Mouse (Mus musculus) layer of hippocampus, postnatal 36 days (tissue): ENCODE results near the gene Olfr164. TPM values are rescaled to one million over a fixed set of nuclear protein-coding genes. Genes with fewer than 3 reads are reported as not detected.

Source experiments
- DNase-seq, 2 experiments: peaks; one replicate each; pipeline ENCODE4 v3.0.0; 2022
- microRNA-seq, 2 experiments: library from miRNA; unstranded; fragments of <30 nt; microRNA quantifications; one replicate each; pipeline ENCODE4 v1.2.0; 2021
- total RNA-seq, 2 experiments: library from RNA; stranded (reverse); gene quantifications; 2 replicates each; pipeline ENCODE4 v1.2.3; 2021

The Olfr164 gene
- total RNA-seq, result not detected

DNA sequence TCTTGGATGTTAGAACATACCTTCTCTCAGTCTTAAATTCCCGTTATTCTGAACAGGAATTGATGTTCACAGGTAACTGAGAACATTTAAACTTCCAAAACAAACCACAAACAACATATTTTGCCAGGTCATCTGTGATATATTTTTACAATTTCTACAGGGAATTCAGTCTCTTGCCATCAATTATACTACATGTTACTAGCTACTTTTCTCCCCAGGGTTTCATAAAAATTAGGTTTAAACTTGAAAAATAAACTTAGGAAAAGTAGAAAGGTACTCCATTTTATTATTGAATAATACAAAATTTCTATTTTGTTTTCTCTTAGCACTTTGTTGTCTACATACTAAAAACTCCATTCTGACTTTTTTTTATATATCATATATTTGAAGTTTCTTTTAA lies at the start of gene Olfr164:
Gene Olfr164, minus strand, starts transcription at position 101 of the 400 bp plus-strand sequence.
- DNase-seq, result no peak

DNA sequence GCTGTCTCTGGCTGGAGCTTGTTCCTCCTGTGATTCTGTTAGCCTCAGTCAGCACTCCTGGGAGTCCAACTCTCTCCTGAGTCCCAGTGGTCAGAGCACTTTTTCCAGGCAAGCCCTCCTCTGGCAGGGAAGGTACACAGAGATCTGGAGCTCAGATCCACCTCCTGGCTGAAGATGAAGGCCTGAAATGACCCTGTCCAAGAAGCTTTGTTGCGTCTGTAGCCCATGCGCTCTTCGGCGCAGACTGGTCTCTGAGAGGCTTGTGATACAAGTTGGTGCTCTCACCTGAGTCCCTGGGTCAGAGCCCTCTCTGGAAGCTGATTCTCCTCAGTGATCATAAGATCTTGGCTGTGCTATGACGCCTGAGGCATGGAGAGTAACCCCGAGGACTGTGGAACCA lies 35.2 kb upstream of the Olfr164 start:
- DNase-seq, result no peak

DNA sequence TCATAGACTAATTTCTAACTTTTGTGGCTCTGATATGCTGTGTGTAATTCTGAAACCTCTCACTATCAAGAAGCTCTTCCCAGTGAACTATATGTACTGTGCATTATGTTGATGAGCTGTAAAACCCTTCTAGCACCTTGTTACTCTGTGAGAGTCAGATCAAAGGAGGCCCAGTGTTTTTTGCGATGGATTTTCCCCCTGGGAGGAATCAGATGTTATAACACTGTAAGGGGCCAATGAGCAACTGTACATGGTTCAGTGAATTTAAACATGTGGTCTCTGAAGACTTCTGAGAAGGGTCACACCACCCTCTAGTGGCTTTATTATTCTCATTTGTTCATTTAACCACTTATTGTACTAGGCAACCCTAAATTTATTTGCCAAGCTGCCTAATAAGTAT lies 50.6 kb downstream of the Olfr164 start:
- no peak for DNase-seq

DNA sequence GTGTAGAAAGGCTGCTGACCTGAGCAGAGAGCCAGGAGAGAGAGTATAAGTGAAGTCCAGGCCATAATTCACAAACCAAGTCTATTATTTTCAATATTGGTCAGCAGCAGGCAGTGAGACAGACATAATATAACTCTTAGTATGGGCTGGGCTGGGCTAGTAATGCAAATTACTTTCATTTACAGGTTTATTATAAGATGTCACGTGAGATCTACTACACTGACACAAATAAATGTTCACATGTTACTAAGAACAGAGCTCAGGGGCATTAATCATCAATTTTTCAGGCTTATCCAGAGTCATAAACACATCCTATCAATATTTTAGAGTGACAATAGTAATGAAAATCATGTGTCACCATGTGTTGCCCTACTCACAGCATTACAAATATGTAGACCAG lies 53.1 kb downstream of the Olfr164 start:
- no peak for DNase-seq

DNA sequence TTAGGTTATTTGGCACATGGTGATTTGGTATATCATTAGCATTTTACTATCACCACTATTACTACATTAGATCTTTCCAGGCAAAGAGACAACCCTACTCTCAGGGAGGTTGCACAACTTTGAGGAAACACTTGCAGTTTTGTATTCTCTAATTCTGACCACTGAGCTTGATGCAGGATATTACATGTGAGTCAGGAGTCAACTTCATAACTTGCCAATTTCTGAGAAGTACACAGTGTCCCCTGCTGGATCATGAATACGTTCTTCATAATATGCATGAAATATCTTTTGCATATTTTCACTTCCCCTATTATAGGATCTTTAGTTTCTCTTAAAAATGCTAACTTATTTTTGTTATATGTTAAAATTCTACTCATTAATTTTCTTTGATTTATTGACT lies 68.0 kb downstream of the Olfr164 start:
- no peak for DNase-seq

DNA sequence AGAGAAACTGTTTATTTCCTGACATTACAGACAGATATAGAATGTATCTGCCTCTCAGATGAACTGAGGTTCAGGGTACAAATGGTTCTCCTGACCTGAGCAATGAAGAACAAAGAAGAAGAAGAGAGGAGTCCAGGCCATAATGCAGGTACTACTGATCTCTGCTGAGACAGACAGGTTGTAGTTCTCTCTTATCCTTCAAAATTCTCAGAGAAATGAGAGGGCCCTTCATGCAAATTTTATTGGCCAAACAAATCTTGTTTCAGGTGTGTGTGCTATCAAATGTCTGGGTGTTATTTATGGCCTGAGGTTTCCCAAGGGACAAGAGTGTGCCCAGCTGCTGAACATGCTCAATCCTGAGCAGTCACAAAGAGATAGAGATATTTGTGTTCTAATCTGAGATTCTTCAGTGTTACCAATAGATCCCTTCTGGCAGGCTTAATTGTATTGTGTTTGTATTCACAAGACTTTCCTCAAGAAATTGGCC lies 72.3 kb downstream of the Olfr164 start:
- no peak for DNase-seq

DNA sequence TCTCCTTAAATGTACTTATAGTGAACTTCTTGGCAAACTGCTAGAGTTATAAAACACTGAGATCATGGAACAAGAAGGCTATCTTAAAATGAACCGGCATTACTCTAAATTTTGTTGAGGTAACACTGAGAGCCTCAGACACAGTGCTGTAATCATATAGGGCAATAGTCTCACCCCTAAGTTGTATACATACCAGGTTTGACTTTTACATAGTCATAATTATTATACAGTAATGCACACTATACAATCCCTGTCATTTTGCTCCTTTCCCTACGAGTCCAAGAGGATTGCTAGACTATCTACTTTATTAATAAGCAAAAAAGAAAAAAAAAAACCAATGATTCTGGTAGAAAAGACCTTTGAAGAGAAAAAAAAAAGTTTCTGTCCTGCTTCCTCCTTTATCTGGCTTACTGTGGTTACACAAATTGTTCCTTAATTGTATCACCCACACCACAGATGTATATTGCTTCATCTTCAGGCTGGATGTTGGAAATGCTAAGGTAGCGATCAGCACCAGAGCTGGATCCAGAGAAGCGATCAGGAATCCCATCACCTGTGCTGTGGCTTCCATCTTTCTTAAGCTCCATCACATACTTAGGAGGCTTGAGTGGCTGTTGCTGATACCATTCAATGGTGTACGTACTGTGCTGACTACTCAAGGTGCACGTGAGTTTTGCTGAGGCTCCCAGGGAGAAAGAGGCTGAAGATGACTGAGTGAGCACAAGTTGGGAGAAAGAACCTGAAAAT lies 72.9 kb downstream of the Olfr164 start:
- no peak for DNase-seq

DNA sequence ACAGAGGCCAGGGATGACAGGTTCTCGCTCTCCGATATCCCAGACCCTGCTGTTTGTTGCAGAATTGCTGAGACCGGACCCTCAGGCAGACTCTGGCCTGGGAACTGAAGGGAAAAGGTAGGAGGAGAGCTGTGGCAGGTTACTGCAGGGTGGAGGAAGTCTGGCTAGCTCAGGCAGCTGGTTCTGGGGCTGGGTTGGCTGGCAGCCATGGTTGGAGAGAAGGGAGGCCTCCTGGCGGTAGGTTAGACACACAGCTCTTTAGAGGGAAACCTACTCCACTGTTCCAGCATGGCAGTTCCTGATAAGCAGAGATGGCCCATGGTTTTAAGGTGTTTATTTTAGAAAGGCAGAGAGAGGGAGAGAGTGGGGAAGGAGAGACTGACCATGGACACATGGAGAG lies 77.1 kb downstream of the Olfr164 start:
- DNase-seq, result no peak

Small RNA genes within 50 kb of the gene (microRNA-seq; reads per million reads assigned to microRNA genes)
- gene Gm23612, result 0 reads per million in 2 experiments

Other genes starting within 250 kb of the Olfr164 start
- gene Olfr165, start 109.1 kb upstream of the Olfr164 start, total RNA-seq, result not detected
- gene Olfr166, start 169.6 kb upstream of the Olfr164 start, total RNA-seq, result not detected
- gene Olfr167, start 208.2 kb upstream of the Olfr164 start, total RNA-seq, result not detected
- gene Olfr168, start 221.5 kb upstream of the Olfr164 start, total RNA-seq, result not detected